Mouse (Mus musculus): Measurements from ENCODE around the gene Med27.

Med27 gene

DNA sequence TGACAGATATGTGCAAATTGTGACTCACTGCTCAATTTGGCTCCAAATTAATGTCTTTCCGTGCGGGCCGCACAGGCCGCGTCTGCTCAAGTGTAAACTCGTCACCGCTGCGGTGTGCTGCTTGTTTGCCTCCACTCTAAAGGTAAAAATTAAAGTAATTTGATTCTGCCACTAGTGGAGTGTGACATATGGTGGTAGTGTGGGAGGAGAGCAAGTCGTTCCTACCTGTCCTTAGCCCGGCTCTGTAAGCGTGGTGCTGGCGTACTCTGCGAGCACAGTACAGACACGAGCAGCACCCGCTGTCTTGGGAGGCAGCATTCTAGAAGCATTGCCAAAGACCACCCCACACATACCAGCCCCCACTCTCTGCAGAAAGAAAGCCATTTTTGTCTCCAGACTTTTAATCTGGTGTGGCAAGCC, 121.9 kb downstream of the Med27 start:
- no peak for DNase-seq (ENCODE audit: low read depth)

DNA sequence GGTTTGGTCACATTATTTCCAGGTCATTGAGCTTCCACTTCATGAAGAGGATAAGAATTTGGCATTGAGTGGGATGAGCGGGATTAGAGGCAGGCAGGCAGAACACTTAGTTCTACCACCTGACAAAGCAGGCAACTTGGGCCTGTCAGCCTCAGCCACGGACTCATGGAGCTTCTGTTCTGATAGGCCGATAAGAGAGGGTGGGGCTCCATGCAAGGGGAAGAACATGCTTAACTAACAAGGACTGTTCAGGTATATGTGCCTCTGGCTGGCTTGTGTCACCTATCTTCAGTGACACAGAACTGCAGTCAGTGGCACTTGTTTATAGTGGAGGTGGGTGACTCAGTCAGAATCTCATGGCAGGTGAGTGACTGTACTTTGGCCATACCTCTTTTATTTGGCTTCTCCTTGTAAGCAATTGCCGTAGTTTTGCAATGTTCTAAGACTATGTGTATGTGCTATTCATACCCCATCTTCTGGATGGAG, 126.4 kb downstream of the Med27 start:
- no peak for DNase-seq (ENCODE audit: low read depth)

DNA sequence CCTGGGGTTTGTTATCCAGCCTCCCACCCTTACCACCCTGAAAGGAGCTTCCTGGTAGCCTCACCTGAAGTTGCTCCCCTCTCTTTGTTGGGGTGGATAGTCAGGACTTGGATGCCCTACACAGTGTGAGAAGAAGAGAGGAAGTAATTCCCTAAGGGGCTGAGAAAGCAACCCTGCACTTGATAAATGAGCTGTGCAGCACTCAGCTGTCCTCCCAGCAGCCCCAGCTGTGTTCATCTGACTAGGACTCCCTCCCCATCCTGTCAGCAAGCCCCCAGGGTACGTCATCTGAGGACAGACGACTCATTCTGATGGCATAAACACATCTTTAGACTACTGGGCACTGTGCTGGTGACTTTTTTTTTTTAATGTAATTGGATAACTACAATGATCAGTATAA, 127.3 kb downstream of the Med27 start:
- no peak for DNase-seq (ENCODE audit: low read depth)

DNA sequence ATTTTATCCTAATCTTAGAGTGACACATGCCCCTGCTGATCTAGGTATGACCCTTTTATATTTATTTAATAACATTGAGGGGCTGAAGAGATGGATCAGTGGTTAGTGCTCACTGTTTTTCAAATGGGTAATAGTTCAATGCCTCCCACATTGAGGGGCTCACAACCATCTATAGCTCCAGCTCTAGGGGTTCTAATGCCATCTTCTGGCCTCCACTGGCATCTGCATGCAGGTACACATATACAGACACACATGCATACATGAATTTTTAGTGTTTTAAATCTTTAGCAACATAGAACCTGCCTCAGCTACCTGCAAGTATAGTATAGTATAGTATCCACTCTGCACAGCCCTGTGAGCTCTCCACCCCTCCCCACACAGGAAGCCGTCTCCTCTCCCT, 130.1 kb downstream of the Med27 start:
- peak; percentile 33 for DNase-seq (ENCODE audit: low read depth)

DNA sequence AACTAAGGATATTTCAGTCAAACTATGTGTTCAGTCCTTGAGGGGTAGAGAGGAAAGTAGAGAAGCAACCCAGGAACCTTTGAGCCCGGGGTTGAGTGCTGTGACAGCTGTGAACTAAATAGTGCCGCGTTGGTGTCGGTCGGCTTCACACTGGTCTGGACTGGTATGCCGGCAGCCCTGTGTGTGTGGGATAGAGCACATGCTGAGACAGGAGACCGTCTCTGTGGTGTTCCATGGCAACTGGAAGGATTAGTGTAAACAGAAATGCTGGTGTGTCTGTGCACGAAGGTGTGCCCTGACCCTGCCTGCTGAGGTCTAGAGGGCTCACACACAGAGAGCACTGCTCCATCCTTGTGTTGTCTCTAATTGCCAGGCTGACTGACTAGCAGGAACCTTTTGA, 135.2 kb downstream of the Med27 start:
- no peak for DNase-seq (ENCODE audit: low read depth)

DNA sequence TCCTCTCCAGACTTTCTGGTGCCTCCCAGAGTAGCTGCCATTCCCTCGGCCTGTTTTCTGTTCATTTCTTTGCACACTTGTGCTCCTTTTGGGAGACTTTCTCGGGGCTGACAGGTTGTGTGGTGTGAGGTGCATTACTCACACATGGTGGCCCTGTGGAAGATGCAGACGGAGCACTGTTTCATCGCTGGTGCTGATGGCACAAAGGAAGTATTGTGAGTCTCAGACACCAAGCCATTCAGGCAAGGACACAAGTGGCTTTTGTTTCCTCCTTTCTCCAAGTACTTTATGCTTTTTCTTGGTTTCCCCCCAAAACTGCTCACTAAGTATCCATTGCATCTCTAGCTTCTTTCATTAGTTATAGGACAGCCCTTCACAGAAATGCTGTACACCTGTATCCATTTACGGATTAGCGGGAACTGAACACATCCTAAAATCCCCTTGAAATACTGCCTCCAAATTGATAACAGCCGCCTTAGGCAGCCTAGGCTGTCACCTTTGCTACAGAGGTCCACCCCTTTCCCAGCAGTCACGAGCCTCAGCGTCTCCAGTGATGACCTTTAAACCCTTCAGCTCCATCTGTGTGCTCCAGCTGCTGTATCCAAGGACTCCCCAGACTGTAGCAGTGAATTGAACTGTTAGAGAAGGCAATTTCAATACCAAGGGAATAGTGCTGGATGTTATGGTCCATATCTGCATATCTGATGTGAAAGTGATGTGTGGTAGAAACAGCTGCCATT, 136.5 kb downstream of the Med27 start:
- DNase-seq (ENCODE audit: low read depth) = no peak

DNA sequence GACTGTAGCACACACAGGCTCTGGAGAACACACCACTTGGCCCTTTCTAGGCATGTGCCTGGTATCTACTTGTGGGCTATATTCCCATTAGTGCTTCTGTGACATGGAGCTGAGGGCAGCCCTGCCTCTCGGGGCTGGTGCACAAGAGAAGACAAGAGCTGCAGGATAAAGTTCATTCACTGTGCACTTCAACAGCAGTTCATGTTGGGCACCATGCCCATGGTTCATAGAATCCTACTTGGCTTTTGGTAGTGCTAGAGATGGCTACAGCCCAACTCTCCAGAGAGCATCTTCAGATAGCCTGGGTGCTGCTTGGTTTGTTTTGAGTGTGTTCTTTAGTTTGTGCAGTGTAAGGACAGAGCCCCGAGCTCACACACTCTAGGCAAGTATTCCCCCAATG, 138.9 kb downstream of the Med27 start:
- no peak for DNase-seq (ENCODE audit: low read depth)

DNA sequence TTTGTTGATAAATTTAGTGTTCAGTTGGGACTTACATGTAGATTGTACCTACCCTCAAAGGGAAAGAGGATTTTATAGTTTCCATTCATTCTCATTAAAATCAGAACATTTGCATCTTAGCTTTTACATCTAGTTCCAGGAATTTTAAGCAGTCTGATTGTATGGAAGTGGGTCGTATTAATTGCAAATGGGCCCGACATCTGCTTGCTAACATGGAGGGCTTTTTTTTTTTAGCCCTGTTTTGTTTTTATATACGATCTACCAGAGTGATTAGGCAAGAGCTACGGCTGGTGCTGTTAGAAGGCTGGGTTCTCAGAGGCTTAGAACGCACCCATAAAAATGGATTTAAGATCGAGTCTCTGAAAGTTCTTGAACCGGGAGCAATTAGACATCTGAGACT, 139.9 kb downstream of the Med27 start:
- DNase-seq (ENCODE audit: low read depth) = no peak

DNA sequence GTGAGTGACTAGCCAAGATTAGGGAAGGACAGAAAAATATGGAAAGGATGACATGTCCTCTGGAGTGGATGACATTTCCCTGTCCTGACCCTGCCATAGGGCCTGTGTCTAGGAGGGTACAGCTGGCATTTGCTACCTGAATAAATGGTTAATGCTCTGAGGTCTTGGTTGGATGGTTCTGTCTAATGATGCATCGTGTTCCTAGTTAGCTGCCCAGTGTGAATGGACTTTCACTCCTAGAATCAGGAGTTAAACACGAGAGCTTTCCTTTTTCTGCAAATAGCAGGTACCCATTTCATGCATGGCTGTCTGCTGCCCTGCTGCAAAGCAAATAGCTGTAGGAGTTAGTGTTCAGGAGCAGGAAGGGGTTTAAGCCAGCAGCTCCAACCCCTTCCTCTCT, 141.0 kb downstream of the Med27 start:
- no peak for DNase-seq (ENCODE audit: low read depth)

DNA sequence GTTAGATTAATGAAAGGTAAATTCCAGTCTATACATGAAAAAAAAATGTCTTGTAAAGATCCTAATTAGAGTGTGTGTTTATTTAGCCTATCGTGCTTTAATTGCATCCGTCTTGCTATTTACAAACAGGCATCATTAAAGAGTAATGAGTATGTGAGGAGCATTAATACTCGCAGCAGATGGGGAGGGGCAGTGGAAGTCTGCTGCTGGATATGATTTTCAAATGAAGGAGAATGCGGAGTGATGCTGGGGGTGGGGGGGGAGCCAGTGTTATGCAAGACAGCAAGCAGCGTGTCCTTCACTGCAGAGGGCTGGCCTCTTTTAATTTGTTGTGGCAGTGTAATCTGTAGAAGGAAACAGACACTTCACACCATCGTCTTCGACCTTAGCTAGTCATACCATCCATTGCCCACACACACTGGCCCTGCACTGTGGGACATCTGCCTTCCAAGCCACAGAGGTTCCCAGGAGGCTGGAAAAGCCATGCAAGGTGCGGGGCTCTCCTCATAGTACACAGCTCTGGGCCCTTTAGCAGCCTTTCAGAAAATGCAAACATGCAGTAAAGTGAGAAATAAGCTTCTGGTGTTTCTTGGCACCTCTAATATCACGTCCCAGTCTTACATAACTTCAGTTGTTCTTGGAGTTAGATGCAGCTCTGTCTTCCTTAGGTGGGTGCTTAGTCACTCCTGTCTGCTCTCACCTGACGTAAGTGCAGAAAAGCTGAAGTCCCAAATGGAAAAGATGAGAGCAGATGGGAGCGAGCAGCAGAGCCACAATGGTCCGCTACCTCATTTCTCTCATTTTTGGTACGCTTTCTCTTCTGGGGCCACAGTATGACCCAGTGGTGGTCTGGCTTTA, 142.0 kb downstream of the Med27 start:
- DNase-seq (ENCODE audit: low read depth) = no peak

DNA sequence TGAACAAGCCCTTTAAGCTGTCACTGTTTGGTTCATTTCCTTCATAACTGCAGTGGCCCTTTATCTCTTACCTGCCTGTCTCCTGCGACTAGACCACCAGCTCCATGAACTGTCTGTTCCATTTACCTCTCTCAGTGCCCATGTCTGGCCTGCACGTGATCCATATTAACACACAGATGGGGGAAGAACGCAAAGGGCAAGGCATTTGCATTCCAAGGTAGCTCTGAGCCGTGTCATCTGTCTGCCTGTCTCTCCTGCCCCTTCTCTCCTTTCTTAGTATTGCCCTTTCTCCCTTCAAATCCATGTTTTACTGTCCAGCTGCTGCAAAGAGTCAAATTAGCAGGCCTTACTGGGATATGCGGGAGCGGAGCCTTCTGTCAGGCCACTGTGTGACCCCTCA, 145.0 kb downstream of the Med27 start:
- no peak for DNase-seq (ENCODE audit: low read depth)

DNA sequence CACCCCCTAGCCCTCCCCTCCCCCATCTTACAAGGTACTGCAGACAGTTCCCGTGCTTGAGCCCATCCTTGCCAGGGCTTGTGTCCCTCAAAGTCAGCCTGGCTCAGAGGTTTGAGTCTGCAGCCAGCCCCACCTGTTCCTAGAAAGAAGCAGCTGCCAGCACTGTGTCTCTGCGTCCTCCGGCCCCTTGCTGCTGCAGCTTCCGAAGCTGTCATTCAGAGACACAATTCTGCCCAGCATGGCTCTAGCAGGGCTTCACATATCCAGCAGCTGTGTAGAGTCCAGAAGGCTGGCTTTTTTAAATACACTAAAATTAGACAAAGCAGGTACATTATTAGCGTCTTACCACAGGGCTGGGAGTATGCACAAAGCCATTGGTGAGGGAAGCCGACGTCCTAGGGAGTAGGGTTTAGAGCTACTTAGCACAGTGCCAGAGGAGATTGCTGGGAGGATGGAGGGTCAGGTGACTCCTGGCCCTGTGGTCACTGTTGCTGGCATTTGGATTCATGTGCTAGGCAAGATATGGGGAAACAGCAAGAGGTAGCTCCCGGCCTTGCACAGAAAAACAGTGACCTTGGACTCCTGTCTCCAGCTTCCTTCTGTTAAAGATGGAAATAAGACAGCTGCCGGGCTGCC, 146.9 kb downstream of the Med27 start:
- peak; percentile 18 for DNase-seq (ENCODE audit: low read depth)

DNA sequence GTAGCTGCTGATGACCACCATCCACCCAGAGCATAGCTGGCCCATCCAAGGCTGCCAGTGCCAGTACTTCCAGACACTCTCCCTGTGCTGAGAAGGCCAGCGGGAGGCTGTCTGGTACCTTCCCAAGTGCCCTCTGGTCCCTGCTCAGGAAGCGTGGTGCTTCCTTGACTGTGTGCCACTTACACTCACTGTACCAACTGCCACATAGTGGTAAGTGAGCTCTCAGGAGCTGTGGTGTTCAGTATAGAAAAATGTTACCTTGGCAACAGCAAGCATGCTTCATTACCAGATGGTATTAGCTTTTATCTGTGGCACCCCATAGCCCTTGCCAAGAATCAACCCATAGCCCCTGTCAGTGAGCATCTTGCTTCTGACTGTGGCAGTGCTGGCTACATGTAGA, 148.7 kb downstream of the Med27 start:
- no peak for DNase-seq (ENCODE audit: low read depth)

DNA sequence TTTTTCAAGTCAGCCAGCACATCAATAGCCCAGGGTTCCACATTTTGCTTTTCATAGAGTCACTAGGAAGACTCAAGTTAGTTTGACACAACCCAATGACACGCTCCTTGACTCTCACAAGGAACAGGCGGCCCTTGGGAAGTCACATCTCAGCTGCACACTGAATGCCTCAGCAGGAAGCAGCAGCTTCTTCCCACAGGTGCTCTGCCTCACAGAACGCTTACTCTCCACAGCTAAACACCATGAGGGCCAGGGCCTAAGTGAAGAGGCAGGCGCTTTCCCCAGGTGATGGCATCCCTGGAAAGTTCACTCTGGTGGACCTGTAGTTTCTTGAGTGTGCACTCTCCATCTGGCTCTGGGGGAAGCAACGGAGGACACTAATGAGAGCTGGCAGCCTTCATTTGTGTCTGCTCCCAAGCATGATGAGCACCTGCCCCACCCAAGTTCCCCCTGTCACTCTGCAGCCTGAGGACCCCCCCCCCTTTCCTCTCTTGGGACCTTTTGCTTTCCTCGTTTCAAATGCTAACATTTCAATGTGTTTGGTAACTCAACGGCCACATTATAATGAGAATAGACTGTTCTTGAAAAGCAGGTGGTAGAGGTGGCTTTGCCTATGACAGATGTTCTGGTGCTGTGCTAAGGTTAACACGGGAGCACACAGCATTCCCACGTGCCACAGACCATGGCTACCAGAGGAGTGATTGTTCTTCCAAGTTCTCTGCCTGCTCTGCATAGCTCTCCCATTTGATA, 154.2 kb downstream of the Med27 start:
- no peak for DNase-seq (ENCODE audit: low read depth)

DNA sequence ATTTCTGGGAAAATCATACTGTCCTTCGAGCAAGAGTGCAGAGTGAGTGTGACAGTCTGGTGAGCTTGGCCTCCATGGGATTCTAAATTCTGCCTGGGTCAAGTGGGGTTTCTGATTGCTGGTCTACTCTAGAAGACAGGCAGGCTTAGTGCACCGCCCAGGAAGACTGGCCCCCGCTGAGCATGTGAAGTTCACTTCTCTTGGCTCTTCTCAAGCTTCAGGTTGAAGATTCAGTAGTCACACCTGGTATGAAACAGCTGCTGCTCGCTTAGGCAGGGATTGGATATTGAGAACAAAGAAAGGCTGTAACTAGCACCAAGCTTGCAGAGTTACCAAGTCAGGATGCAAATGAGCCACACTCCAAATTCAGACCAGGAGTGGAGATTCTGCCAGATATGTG, 154.8 kb downstream of the Med27 start:
- no peak for DNase-seq (ENCODE audit: low read depth)

DNA sequence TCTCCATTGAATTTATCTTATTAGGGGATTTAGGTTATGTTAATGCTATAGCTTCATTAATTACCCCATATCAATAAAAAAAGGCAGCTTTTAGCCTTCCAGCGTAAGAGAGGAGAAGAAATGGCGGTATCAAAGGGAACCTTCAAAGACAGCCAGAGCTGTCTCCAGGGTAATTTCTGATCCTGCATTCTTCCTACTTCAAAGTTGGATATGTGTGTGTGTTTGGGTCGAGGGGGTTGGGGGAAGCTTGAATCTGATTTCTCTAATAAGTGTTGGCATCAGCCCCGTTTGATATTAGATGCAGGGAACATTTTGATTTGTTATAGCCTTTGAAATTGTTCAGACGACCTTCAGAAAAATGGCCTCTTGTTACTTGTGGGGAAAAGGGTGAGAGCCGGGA, 158.2 kb downstream of the Med27 start:
- no peak for DNase-seq (ENCODE audit: low read depth)

DNA sequence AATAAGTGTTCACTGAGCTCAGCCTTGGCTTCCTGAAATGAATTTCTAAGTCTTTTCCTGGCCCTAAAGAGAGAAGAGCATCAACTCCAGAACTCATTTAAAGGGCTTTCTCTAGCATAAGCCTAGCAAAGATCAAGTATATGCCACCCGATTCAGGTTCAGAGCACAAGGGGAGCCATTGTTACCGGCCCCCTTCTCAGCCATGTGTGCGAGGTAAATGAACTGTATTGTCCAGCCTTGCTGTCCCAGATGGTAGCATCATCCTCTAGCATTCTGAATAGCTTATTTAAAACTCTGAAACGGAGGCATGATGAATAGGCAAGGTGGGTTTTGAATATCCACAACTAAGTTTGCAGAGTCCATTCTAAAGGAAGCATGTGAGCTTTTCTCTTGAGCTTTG, 159.8 kb downstream of the Med27 start:
- DNase-seq (ENCODE audit: low read depth) = no peak

DNA sequence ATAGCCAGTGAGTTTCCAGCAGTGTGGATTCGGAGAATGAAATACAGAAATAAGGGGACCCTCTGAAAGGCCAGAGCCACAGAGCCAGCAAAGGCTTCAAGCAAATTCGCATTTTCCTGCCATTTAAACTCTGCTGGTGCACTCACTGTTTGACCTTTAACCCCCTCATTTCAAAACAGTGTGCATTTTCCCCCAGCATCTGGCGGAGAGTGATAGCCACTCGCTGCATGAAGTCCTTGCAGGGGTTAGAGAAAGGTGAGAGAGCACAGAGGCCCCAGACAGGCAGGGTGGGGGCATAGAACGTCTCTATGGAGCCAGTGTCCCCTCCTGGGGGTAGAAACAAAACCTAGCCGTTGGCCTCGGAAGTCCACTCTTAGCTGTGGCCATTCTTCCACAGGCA, 166.5 kb downstream of the Med27 start:
- DNase-seq (ENCODE audit: low read depth) = no peak

DNA sequence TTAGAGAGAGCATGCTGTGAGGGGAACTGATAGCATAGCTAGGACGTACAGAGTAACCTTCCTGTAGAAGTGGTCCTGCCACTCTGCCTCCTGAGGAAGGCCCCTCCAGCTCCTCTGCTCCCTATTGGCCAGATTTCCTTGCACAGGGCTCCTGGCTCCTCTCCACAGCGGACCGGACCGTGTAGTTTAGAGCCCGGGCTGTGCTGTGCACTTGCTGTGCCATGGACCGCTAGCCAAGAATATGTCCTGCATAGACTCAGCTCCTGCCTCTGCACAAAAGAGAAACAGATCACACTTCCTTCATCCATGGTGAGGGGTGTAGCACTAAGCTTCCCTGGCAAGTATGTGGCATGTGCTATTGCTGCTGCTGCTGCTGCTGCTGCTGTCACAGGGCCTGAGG, 168.2 kb downstream of the Med27 start:
- DNase-seq (ENCODE audit: low read depth) = no peak

DNA sequence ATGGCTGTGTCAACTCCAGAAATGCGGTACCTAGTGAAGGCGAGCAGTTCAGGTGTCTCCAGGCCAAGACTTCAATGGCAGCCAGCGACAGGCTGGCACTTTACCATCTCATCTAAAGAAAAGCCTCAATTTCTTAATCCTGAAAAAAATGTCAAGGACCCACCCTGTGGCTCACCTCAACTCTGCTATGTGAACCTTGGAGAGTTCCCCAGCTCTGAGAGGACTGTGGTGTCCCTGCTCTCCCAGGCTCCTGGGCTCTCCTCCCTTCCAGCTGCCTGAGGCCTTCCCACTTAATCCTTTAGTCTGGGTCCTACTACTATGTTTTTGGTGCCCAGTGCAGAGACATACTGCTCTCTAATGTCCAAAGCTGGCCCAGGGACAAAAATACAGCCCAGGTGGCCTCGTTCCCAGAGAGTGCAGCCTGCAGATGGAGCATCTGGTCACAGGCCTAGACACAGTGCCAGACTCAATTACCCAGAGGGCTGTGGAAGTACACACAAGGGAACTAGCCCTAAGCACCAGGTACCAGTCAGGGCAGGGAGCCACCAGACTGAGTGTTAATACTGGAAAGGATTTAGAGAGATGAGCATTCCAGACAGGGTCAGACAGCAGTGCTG, 169.3 kb downstream of the Med27 start:
- no peak for DNase-seq (ENCODE audit: low read depth)

DNA sequence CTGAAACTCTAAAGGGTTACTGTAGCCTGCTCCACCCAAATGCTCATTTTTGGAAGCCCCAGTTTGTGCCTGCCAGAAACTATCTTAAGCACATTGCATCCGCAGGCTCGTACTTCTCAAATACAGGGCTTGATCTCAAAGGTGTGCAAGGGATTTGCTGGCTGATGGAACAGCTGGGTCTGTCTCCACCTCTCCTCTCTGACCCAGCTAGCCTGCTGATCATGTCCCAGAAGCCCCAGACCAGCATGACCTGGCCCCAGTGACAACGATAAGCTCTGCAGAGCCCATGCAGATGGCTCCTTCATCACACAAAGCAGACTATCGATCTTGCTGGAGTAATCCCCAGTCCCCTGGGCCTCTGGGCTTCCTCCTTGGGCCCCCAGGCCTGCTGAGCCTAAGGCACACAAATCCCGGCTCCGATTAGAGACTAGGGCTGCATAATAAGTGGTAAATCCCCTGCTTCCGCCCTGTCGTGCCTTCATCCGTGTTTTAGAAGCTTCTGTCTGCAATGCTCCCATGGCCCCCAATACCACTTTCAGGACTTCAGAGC, 170.1 kb downstream of the Med27 start:
- DNase-seq (ENCODE audit: low read depth) = no peak
